Mouse (Mus musculus): ENCODE measurements at regions not wholly inside any gene's neighbourhood (a gene's known extent, or its start where the extent isn't known, plus 50 kb on each side); places are given as distances from the start of the nearest gene placed in this dataset.

DNA sequence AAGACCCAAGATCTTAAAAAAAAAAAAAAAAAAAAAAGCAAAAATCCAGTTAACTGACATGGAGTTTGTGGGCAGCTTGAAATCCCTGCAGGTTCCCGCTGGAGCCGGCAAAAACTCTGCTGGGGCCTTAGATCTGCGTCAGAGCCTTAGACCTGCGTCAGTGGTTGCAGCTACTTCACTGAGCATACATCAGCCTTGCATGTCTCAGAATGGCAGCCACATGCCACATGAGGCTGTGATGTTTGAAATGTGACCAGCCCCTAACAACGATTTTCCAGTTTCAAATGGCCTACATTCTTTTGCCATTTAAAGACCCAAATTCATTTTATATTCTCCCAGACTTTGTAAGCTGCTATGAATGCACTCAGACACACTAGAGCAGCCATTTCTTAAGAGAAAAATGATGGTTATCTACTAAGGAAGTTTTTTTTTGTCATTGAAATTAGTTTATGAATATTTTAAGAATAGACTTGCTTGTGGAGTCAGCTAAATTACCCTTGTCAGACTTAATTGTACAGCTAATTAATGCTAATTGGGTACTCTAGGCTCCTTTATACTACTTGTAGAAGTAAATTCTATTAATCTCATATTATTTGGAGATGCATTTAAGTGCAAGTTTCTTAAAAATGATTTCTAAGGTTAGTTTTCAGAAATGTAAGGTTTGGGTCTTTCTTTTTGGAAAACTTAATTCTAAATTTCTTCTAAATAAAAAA lies 70.8 kb downstream of the Toporsl start:
- no peak for DNase-seq (ENCODE audit: low read depth)

DNA sequence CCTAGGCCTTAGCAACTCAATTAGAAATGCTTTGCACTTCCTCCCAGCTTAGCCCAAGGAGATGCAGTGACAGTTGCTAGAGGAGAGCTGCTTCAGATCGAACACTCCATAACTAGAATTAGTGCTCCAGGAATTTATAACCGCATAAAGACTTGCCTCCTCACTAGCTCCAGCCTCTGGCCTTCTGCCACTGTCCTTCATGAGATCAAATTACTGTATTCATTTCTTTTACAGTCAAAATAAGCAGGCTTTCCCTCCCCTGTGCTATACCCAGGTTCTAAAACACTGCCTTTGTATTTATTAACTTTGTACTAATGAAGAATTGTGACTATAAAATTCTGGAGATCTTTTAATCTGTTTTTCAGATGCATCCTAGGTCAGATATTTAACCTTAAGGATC lies 104.8 kb upstream of the Olfr275 start:
- no peak for DNase-seq (ENCODE audit: low read depth)

- DNase-seq (ENCODE audit: low read depth) = no peak
These were observed 88.2 kb upstream of the Olfr275 start for GRCm38 (mm10) chr4:52726203-52726602.

DNA sequence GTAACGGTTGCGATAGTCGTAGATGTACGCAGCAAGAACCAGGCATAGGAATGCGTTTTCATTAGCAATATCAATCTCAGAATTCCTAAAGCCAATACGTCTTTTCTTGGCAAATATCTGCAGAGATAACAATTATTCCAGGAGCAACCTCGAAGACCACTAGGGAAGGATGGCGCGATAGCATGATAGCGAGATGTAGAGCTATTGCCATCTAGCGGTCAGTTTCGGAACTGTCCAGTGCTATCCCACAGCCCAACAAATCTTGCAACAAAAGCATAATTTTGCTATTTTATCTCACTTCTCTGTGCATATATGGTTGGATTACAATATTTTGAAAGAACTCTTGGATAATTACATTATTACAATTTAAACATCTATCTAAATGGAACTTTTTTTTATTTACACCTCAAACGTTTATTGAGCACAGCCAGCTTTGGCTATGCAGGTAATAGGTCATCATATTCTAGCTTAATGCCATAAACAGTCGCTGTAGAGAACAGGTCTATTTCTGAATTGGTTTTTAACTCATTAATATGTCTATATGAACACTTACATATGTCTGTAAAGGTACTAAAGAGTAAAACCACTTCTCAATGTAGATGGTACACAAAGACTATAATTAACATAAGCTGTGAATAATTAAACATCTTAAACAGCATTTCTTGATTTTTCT lies 87.6 kb upstream of the Olfr275 start:
- DNase-seq (ENCODE audit: low read depth) = peak; percentile 39

GRCm38 (mm10) chr4:52733141-52733540 lies 81.3 kb upstream of the Olfr275 start:
- DNase-seq (ENCODE audit: low read depth) = no peak

DNA sequence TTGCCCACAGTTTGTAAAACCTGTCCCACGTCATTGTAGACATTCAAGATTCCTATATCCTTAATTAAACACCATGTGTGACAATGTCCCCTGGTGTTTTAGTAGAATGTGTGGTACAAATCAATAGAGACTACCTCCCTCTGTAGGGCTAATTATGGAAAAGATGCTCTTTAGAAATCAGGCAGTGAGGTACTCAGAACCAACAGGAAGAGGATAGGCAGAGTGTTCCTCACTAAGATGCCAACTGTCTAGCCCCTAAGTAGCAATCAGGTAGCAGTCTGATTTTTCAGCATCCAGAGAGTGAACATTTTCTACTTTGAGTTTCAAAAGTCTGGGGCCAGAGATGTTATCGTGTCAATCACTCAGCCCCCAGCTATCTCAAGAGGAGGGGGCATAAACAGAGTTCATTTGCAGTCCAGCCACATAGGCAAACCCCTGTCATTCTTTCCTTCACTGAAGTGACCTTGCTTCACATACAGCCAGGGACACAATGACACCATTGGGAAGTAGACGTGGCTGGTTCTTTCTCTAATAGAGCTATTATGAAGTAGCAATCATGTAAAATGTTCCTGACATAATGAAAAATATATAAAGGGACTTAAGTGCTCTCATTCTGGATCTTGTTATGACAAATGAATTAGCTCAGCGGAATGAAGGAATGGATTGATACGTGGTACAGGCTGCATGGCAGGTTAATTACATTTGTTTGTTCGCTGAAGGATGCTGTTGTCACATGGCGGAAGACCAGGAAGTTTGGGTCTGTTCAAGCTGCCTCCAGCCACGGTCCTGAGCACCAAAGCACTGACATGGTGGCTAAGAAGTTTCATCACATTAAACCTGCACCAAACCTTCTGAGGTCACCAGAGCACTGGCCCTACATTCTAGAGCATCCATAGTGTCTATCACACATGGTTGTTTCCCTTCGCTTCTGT lies 74.6 kb upstream of the Olfr275 start:
- DNase-seq (ENCODE audit: low read depth) = no peak

DNA sequence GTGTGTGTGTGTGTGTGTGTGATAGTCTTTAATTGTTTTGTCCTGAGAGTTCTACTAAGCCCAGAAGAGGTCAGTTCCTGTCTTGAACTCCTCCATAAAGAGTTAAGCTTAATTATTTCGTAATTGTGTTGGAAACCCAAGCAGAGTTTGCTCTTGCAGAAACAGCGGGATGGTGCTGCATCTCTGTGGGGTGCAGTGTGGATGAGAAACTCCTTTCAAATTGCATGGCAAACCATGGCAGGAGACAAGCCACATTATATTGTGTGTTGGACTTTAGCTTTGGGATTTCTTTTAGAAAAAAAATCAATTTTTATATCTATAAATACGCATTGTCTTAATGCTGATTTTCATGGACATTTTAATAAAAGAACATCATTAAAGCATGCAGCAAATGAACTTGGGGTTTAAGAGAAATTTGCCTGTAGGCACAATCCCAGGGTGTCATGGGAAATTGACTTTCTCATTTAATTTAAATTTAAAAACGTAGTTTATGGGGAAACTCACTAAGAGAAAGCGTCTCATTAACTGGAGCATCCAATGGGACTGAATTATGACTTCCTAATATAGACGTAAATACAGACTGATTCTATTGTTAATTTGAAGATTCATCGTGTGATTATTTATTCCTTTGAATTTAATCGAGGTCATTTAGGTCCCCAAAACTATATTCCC lies 61.4 kb upstream of the Olfr275 start:
- DNase-seq (ENCODE audit: low read depth) = no peak
